Mouse (Mus musculus) neural tube, embryonic 12.5 days (tissue): Measurements from ENCODE around the gene Rbbp8nl. TPM values are rescaled to one million over a fixed set of nuclear protein-coding genes. Genes with fewer than 3 reads are reported as not detected.

Experiments used
- ATAC-seq: fragments of 200-750 bp; cut with Nextera tagmentation; 2 replicates; pipeline ENCODE4 v1.8.0; 2017; ENCODE audit warnings: low read depth, mild to moderate bottlenecking, moderate TSS enrichment, moderate library complexity; ENCODE audit not compliant: low FRiP score
- H3K27ac ChIP-seq: fragments of 300-500 bp; sonication (generic); 2 replicates; pipeline ENCODE4 v1.5.1; 2016
- H3K27me3 ChIP-seq: fragments of 300-500 bp; sonication (generic); replicated peaks from 2 replicates; pipeline ENCODE4 v1.6.1; 2016; ENCODE audit warnings: mild to moderate bottlenecking
- H3K36me3 ChIP-seq: fragments of 300-500 bp; sonication (generic); 2 replicates; pipeline ENCODE4 v1.6.1; 2016; ENCODE audit warnings: mild to moderate bottlenecking
- H3K4me1 ChIP-seq: fragments of 300-500 bp; sonication (generic); 2 replicates; pipeline ENCODE4 v1.6.1; 2016
- H3K4me2 ChIP-seq: fragments of 300-500 bp; sonication (generic); replicated peaks from 2 replicates; pipeline ENCODE4 v1.6.1; 2016; ENCODE audit warnings: mild to moderate bottlenecking
- H3K4me3 ChIP-seq: fragments of 300-500 bp; sonication (generic); 2 replicates; pipeline ENCODE4 v1.5.1; 2016
- H3K9ac ChIP-seq: fragments of 300-500 bp; sonication (generic); 2 replicates; pipeline ENCODE4 v1.6.1; 2016; ENCODE audit warnings: mild to moderate bottlenecking
- H3K9me3 ChIP-seq: fragments of 300-500 bp; sonication (generic); 2 replicates; pipeline ENCODE4 v1.6.1; 2016; ENCODE audit warnings: mild to moderate bottlenecking
- WGBS: fragments of 180-500 bp; shearing (Covaris S2); methylation state at CpG from one replicate; pipeline ENCODE4 v1.1.7; 2016; 5-methylcytosine and 5-hydroxymethylcytosine counted together
- polyA plus RNA-seq: library from polyadenylated mRNA; unstranded; fragments of >200 nt; fragmentation: Nextera tagmentation; extraction: Ambion mirVana; gene quantifications from 2 replicates; pipeline ENCODE4 v1.2.1, GENCODE M21; 2016

The Rbbp8nl gene
- polyA plus RNA-seq, 1 experiment from 2014 or later: 0.13 TPM

- Histone ChIP-seq H3K36me3 (no peaks in the 10 kb centered on the region), H3K27ac (no peak overlapping the region), H3K9ac (no peak overlapping the region), H3K4me1 (peaks cover 2% of the 10 kb centered on the region; the same call in 1 of the 2 replicates), H3K4me2 (no peak overlapping the region), H3K9me3 (no peaks in the 10 kb centered on the region), H3K27me3 (peaks cover 4% of the 10 kb centered on the region), H3K4me3 (no peak overlapping the region)
- no peak for ATAC-seq
- WGBS: 67% methylated on average over 8 of the region's 8 CpGs
Measured at GRCm38 (mm10) chr2:180277773-180278320, 11.8 kb downstream of the Rbbp8nl start.

GRCm38 (mm10) chr2:180276851-180277259 is 12.8 kb downstream of the Rbbp8nl start:
- Histone ChIP-seq H3K4me1 (peaks cover 12% of the 10 kb centered on the region), H3K4me3 (no peak overlapping the region), H3K27me3 (peaks cover 4% of the 10 kb centered on the region), H3K4me2 (no peak overlapping the region), H3K27ac (no peak overlapping the region), H3K9me3 (no peaks in the 10 kb centered on the region), H3K9ac (no peak overlapping the region), H3K36me3 (no peaks in the 10 kb centered on the region)
- WGBS: 67% methylated on average over 8 of the region's 8 CpGs
- ATAC-seq: no peak

- H3K9me3 ChIP-seq: no peaks in the 10 kb centered on the region
- no peaks in the 10 kb centered on the region for H3K36me3 ChIP-seq
- H3K4me1 ChIP-seq: peaks cover 16% of the 10 kb centered on the region
- H3K27me3 ChIP-seq: peaks cover 4% of the 10 kb centered on the region
- H3K27ac ChIP-seq: no peak overlapping the region
- H3K4me3 ChIP-seq: no peak overlapping the region
- H3K9ac ChIP-seq: no peak overlapping the region
- 57% methylated on average over 4 of the region's 4 CpGs for WGBS
- no peak overlapping the region for H3K4me2 ChIP-seq
- no peak for ATAC-seq
Measured at GRCm38 (mm10) chr2:180276385-180276784, 13.3 kb downstream of the Rbbp8nl start.

- Histone ChIP-seq H3K27me3 (peaks cover 4% of the 10 kb centered on the region), H3K4me1 (peaks cover 19% of the 10 kb centered on the region), H3K36me3 (peaks cover 2% of the 10 kb centered on the region; the same call in 1 of the 2 replicates), H3K27ac (no peak overlapping the region), H3K9ac (no peak overlapping the region), H3K4me3 (no peak overlapping the region), H3K4me2 (peak overlapping the region; percentile 30; the same call in 1 of the 2 replicates), H3K9me3 (no peaks in the 10 kb centered on the region)
- ATAC-seq: no peak
- WGBS: under 1% methylated on average over 8 of the region's 8 CpGs
Measured at GRCm38 (mm10) chr2:180275836-180276235, 13.8 kb downstream of the Rbbp8nl start.

- Histone ChIP-seq H3K4me3 (no peak overlapping the region), H3K36me3 (peaks cover 15% of the 10 kb centered on the region; the same call in 1 of the 2 replicates), H3K4me1 (peaks cover 19% of the 10 kb centered on the region), H3K9ac (no peak overlapping the region), H3K9me3 (no peaks in the 10 kb centered on the region), H3K4me2 (no peak overlapping the region), H3K27ac (no peak overlapping the region), H3K27me3 (peaks cover 4% of the 10 kb centered on the region)
- ATAC-seq: no peak
- WGBS: 87% methylated on average over 2 of the region's 2 CpGs
Measured at GRCm38 (mm10) chr2:180274523-180274922, 15.2 kb downstream of the Rbbp8nl start.

- Histone ChIP-seq H3K4me3 (peak within 1 kb of the TSS; percentile 94), H3K4me2 (peak within 1 kb of the TSS; percentile 97), H3K27me3 (peaks cover 4% of the 10 kb centered on the region), H3K4me1 (peaks cover 21% of the 10 kb centered on the region), H3K9me3 (no peaks in the 10 kb centered on the region), H3K36me3 (peaks cover 17% of the 10 kb centered on the region; the same call in 1 of the 2 replicates), H3K9ac (peak within 1 kb of the TSS; percentile 99), H3K27ac (no peak within 1 kb of the TSS)
- 7% methylated on average over 68 of the region's 68 CpGs for WGBS
- ATAC-seq: peak; percentile 95
Measured at GRCm38 (mm10) chr2:180273394-180274244, 16.1 kb downstream of the Rbbp8nl start, which contains the start of gene Cables2. Cables2 (minus strand) TSS chr2:180273496.

- Histone ChIP-seq H3K27ac (no peak overlapping the region), H3K9me3 (no peaks in the 10 kb centered on the region), H3K27me3 (peaks cover 4% of the 10 kb centered on the region), H3K4me3 (peak overlapping the region; percentile 94), H3K36me3 (peaks cover 17% of the 10 kb centered on the region; the same call in 1 of the 2 replicates), H3K9ac (peak overlapping the region; percentile 99), H3K4me1 (peaks cover 26% of the 10 kb centered on the region), H3K4me2 (peak overlapping the region; percentile 97)
- 2% methylated on average over 37 of the region's 37 CpGs for WGBS
- ATAC-seq: peak; percentile 39
Measured at GRCm38 (mm10) chr2:180272884-180273321, 16.8 kb downstream of the Rbbp8nl start.

GRCm38 (mm10) chr2:180271804-180272395 is 17.8 kb downstream of the Rbbp8nl start:
- Histone ChIP-seq H3K9me3 (no peaks in the 10 kb centered on the region), H3K4me1 (peaks cover 26% of the 10 kb centered on the region), H3K27me3 (peaks cover 4% of the 10 kb centered on the region), H3K27ac (no peak overlapping the region), H3K4me3 (peak overlapping the region; percentile 94; the same call in 1 of the 2 replicates), H3K9ac (peak overlapping the region; percentile 99), H3K4me2 (peak overlapping the region; percentile 97), H3K36me3 (peaks cover 24% of the 10 kb centered on the region)
- WGBS: 77% methylated on average over 5 of the region's 5 CpGs
- ATAC-seq: no peak

GRCm38 (mm10) chr2:180270537-180271255 is 19.0 kb downstream of the Rbbp8nl start:
- no peak overlapping the region for H3K4me2 ChIP-seq
- no peak for ATAC-seq

GRCm38 (mm10) chr2:180269329-180269728 is 20.4 kb downstream of the Rbbp8nl start:
- Histone ChIP-seq H3K9me3 (no peaks in the 10 kb centered on the region), H3K9ac (no peak overlapping the region), H3K27me3 (no peaks in the 10 kb centered on the region), H3K4me1 (peaks cover 26% of the 10 kb centered on the region), H3K36me3 (peaks cover 32% of the 10 kb centered on the region), H3K27ac (no peak overlapping the region), H3K4me3 (no peak overlapping the region), H3K4me2 (no peak overlapping the region)
- ATAC-seq: no peak
- 94% methylated on average over 10 of the region's 10 CpGs for WGBS

More at GRCm38 (mm10) chr2:180270537-180271255, 19.0 kb downstream of the Rbbp8nl start:
- Histone ChIP-seq H3K27ac (no peak overlapping the region), H3K36me3 (peaks cover 32% of the 10 kb centered on the region), H3K4me3 (no peak overlapping the region), H3K4me1 (peaks cover 26% of the 10 kb centered on the region), H3K9me3 (no peaks in the 10 kb centered on the region), H3K27me3 (peaks cover 4% of the 10 kb centered on the region), H3K9ac (0 out of 2 replicates have a peak overlapping the region, but pooled peaks have one; percentile 99)
- WGBS: 55% methylated on average over 7 of the region's 7 CpGs

- H3K36me3 ChIP-seq: peaks cover 44% of the 10 kb centered on the region
- 76% methylated on average over 2 of the region's 2 CpGs for WGBS
- no peak overlapping the region for H3K9ac ChIP-seq
Measured at GRCm38 (mm10) chr2:180267955-180268354, 21.7 kb downstream of the Rbbp8nl start.

More at GRCm38 (mm10) chr2:180267955-180268354, 21.7 kb downstream of the Rbbp8nl start:
- H3K27me3 ChIP-seq: no peaks in the 10 kb centered on the region
- no peak overlapping the region for H3K27ac ChIP-seq
- H3K4me3 ChIP-seq: no peak overlapping the region
- H3K4me2 ChIP-seq: no peak overlapping the region
- no peaks in the 10 kb centered on the region for H3K9me3 ChIP-seq
- peaks cover 25% of the 10 kb centered on the region for H3K4me1 ChIP-seq
- no peak for ATAC-seq
